Mouse (Mus musculus) liver, postnatal 0 days (tissue): ENCODE measurements around the gene Rilp. TPM values are rescaled to one million over a fixed set of nuclear protein-coding genes. Genes with fewer than 3 reads are reported as not detected.

Experiments used
- ATAC-seq: fragments of 200-750 bp; cut with Nextera tagmentation; 2 replicates; pipeline ENCODE4 v1.8.0; 2017; ENCODE audit warnings: mild to moderate bottlenecking, moderate library complexity
- DNase-seq: peaks from one replicate; pipeline ENCODE4 v3.0.0-alpha.2; 2016
- H3K27ac ChIP-seq: fragments of 300-500 bp; sonication (generic); 2 replicates; pipeline ENCODE4 v1.5.1; 2014; ENCODE audit warnings: antibody characterized with exemption, moderate library complexity, mild to moderate bottlenecking, low read depth
- H3K27me3 ChIP-seq: fragments of 300-500 bp; sonication (generic); 2 replicates; pipeline ENCODE4 v1.6.1; 2014; ENCODE audit warnings: low read length, control low read depth, mixed read lengths; ENCODE audit not compliant: insufficient read depth
- H3K36me3 ChIP-seq: fragments of 300-500 bp; sonication (generic); replicated peaks from 2 replicates; pipeline ENCODE4 v1.6.1; 2014; ENCODE audit warnings: mild to moderate bottlenecking, control low read depth, low read length, moderate library complexity, mixed read lengths; ENCODE audit not compliant: insufficient read depth
- H3K4me1 ChIP-seq: fragments of 300-500 bp; sonication (generic); 2 replicates; pipeline ENCODE4 v1.6.1; 2014; ENCODE audit warnings: antibody characterized with exemption, mild to moderate bottlenecking, control low read depth; ENCODE audit not compliant: insufficient read depth
- H3K4me2 ChIP-seq: fragments of 300-500 bp; sonication (generic); 2 replicates; pipeline ENCODE4 v1.6.1; 2014; ENCODE audit warnings: low read depth, mild to moderate bottlenecking, low read length, moderate library complexity, mixed read lengths
- H3K4me3 ChIP-seq: fragments of 300-500 bp; sonication (generic); 2 replicates; pipeline ENCODE4 v1.5.1; 2014; ENCODE audit warnings: low read depth, low read length
- H3K9ac ChIP-seq: fragments of 300-500 bp; sonication (generic); replicated peaks from 2 replicates; pipeline ENCODE4 v1.6.1; 2014; ENCODE audit warnings: mild to moderate bottlenecking, moderate library complexity
- H3K9me3 ChIP-seq: fragments of 300-500 bp; sonication (generic); 2 replicates; pipeline ENCODE4 v1.6.1; 2016; ENCODE audit warnings: mild to moderate bottlenecking, control low read depth, low read length, mixed read lengths
- CTCF ChIP-seq: sonication (generic); IDR thresholded peaks from 2 replicates; pipeline ENCODE4 v1.5.1; 2016; ENCODE audit warnings: antibody characterized with exemption, low read depth
- EP300 ChIP-seq: IDR thresholded peaks from 2 replicates; pipeline ENCODE4 v1.6.1; 2016; ENCODE audit warnings: antibody characterized with exemption, low read depth, mild to moderate bottlenecking
- WGBS: fragments of 180-500 bp; shearing (Covaris S2); extraction: QIAGEN DNeasy Blood & Tissue Kit; methylation state at CpG from one replicate; pipeline ENCODE4 v1.1.7; 2014; ENCODE audit not compliant: insufficient replicate concordance; 5-methylcytosine and 5-hydroxymethylcytosine counted together
- polyA plus RNA-seq: library from polyadenylated mRNA; unstranded; fragments of >200 nt; fragmentation: Nextera tagmentation; extraction: Ambion mirVana; gene quantifications from 2 replicates; pipeline ENCODE4 v1.2.1, GENCODE M21; 2015

Gene Rilp
- polyA plus RNA-seq, 1 experiment from 2014 or later, result 13.4 TPM

- peak overlapping the region; percentile 73 for H3K9ac ChIP-seq
- no peak for DNase-seq
- no peak for TF ChIP-seq CTCF
- TF ChIP-seq EP300, result no peak
- H3K4me3 ChIP-seq, result peak overlapping the region; percentile 61
- H3K4me2 ChIP-seq, result peak overlapping the region; percentile 94
- H3K36me3 ChIP-seq, result no peaks in the 10 kb centered on the region; the same call in 1 of the 2 replicates
- peak overlapping the region; percentile 90 for H3K27ac ChIP-seq
- H3K9me3 ChIP-seq, result no peaks in the 10 kb centered on the region
- WGBS, result under 1% methylated on average over 31 of the region's 31 CpGs
- ATAC-seq, result peak; percentile 15
- no peaks in the 10 kb centered on the region for H3K27me3 ChIP-seq
- H3K4me1 ChIP-seq, result peaks cover 15% of the 10 kb centered on the region
Measured at GRCm38 (mm10) chr11:75530845-75531373, 21.0 kb downstream of the Rilp start.

GRCm38 (mm10) chr11:75531469-75532242 lies 21.8 kb downstream of the Rilp start, which contains the start of gene Slc43a2:
Gene Slc43a2, plus strand, starts transcription at chr11:75531694.
- peak; percentile 92 for DNase-seq
- Histone ChIP-seq H3K4me3 (peak within 1 kb of the TSS; percentile 61), H3K36me3 (no peaks in the 10 kb centered on the region; the same call in 1 of the 2 replicates), H3K4me1 (peaks cover 15% of the 10 kb centered on the region), H3K9me3 (no peaks in the 10 kb centered on the region), H3K27ac (peak within 1 kb of the TSS; percentile 90), H3K27me3 (no peaks in the 10 kb centered on the region), H3K4me2 (peak within 1 kb of the TSS; percentile 94), H3K9ac (peak within 1 kb of the TSS; percentile 73)
- peak; percentile 56; the same call in 1 of the 2 replicates for TF ChIP-seq EP300
- TF ChIP-seq CTCF, result 0 out of 2 replicates have a peak, but pooled peaks have one; percentile 10
- peak; percentile 85 for ATAC-seq
- WGBS, result under 1% methylated on average over 62 of the region's 62 CpGs

GRCm38 (mm10) chr11:75532340-75533277 lies 22.7 kb downstream of the Rilp start:
- Histone ChIP-seq H3K27me3 (no peaks in the 10 kb centered on the region), H3K4me2 (peak overlapping the region; percentile 94), H3K9me3 (no peaks in the 10 kb centered on the region), H3K4me3 (peak overlapping the region; percentile 61), H3K9ac (peak overlapping the region; percentile 73), H3K4me1 (peaks cover 17% of the 10 kb centered on the region), H3K27ac (peak overlapping the region; percentile 90), H3K36me3 (no peaks in the 10 kb centered on the region; the same call in 1 of the 2 replicates)
- 8% methylated on average over 36 of the region's 38 CpGs for WGBS
- ATAC-seq (peak; percentile 13; the same call in 1 of the 2 replicates), DNase-seq (peak; percentile 42)
- TF ChIP-seq CTCF, result no peak
- TF ChIP-seq EP300, result no peak

DNA sequence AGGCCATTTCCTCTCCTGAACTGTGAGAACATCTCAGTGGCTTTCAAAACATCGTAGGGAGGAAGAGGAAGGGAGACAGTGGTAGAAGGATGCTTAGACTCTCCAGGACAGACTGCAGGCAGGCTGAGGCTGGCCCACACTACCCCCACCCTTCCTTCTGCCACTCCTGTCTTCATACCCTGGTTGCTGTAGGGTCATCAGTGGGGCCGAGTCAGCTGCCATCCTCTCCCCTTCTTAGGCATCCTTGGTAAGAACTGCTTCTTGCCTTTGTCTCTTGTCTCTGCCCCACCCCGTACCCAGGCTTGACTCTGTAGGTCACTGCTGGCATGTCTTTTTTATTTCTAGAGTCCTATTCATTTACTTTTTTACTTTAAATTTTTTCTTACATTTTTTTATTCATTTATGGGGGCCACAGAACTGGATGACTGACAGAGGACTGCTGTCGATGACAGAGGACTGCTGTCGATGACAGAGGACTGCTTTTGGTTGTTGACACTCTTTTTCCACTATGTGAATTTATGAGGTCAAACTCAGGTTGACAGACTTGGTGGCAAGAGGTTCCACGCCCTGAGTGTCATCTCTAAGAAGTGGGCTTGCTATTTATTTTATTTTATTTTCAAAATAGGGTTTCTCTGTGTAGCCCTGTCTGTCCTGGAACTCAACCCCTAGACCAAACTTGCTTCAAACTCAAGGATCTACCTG lies 23.6 kb downstream of the Rilp start:
- no peak for DNase-seq
- Histone ChIP-seq H3K27ac (peak overlapping the region; percentile 85), H3K36me3 (no peaks in the 10 kb centered on the region; the same call in 1 of the 2 replicates), H3K4me1 (peaks cover 21% of the 10 kb centered on the region), H3K27me3 (no peaks in the 10 kb centered on the region), H3K4me3 (peak overlapping the region; percentile 61), H3K9me3 (no peaks in the 10 kb centered on the region), H3K9ac (peak overlapping the region; percentile 28; the same call in 1 of the 2 replicates), H3K4me2 (peak overlapping the region; percentile 94)
- 50% methylated on average over 6 of the region's 6 CpGs for WGBS
- ATAC-seq, result no peak
- TF ChIP-seq CTCF, result no peak
- TF ChIP-seq EP300, result no peak

DNA sequence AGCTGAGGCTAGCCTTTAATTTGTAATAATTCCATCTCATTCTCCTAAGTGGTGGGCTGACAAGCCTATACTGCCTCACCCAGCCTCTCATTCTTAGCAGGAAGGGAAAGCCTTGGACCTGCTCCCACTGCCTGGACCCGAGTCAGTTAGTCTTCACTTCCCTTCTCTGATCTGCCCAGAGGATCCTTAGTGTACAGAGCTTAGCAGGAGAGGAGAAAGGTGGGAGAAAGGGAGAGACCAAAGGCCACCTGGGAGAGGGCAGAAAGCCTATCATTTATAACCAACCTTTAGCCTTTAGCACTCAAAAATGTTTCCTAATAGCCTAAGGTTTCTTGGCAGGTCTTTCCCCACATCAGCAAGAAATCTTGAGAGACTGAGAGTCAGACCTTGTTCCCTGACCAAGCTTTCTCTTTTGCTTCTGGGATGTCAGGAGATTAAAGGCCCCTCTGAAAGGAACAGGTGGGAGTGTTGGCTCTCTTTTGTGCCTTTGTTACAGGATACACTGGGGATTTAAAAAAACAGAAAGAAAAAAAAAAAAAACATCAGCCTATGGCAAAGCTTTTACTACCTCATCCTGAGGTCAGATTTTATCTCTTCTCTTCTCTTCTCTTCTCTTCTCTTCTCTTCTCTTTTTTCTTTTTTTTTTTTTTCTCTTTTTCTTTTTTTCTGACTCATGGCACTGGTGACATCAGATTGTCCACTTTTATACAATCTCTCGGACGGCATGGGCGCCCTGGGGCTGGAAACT lies 24.6 kb downstream of the Rilp start:
- H3K4me2 ChIP-seq, result peak overlapping the region; percentile 94; the same call in 1 of the 2 replicates
- no peaks in the 10 kb centered on the region for H3K9me3 ChIP-seq
- no peak overlapping the region for H3K4me3 ChIP-seq
- H3K9ac ChIP-seq, result no peak overlapping the region
- DNase-seq (no peak), ATAC-seq (no peak)
- H3K36me3 ChIP-seq, result no peaks in the 10 kb centered on the region; the same call in 1 of the 2 replicates
- 45% methylated on average over 4 of the region's 4 CpGs for WGBS
- H3K27ac ChIP-seq, result peak overlapping the region; percentile 23; the same call in 1 of the 2 replicates
- TF ChIP-seq EP300 (no peak), CTCF (no peak)
- H3K4me1 ChIP-seq, result peaks cover 21% of the 10 kb centered on the region
- no peaks in the 10 kb centered on the region for H3K27me3 ChIP-seq
